Mouse (Mus musculus): ENCODE results near the gene Slc5a11.

Slc5a11 gene

GRCm38 (mm10) chr7:123214365-123215075 is at the start of gene Slc5a11:
Gene Slc5a11, plus strand, starts transcription at chr7:123214780.
- DNase-seq = no peak

- no peak for DNase-seq
Observed at GRCm38 (mm10) chr7:123167436-123167835, 47.1 kb upstream of the Slc5a11 start.

- no peak for DNase-seq
Observed at GRCm38 (mm10) chr7:123169618-123170017, 45.0 kb upstream of the Slc5a11 start.

GRCm38 (mm10) chr7:123172101-123172500 is 42.5 kb upstream of the Slc5a11 start:
- DNase-seq = no peak

- DNase-seq = no peak
Observed at GRCm38 (mm10) chr7:123177215-123177614, 37.4 kb upstream of the Slc5a11 start.

GRCm38 (mm10) chr7:123181787-123182701 is 32.5 kb upstream of the Slc5a11 start:
- no peak for DNase-seq

GRCm38 (mm10) chr7:123184891-123185290 is 29.7 kb upstream of the Slc5a11 start:
- DNase-seq = no peak

GRCm38 (mm10) chr7:123186463-123186862 is 28.1 kb upstream of the Slc5a11 start:
- peak; percentile 23 to 32 for DNase-seq

- no peak for DNase-seq
Observed at GRCm38 (mm10) chr7:123187246-123187645, 27.3 kb upstream of the Slc5a11 start.

- no peak for DNase-seq
Observed at GRCm38 (mm10) chr7:123188462-123188861, 26.1 kb upstream of the Slc5a11 start.

- no peak for DNase-seq
Observed at GRCm38 (mm10) chr7:123189762-123190161, 24.8 kb upstream of the Slc5a11 start.

GRCm38 (mm10) chr7:123191731-123192130 is 22.8 kb upstream of the Slc5a11 start:
- DNase-seq = no peak

GRCm38 (mm10) chr7:123193201-123193600 is 21.4 kb upstream of the Slc5a11 start:
- no peak for DNase-seq

GRCm38 (mm10) chr7:123194696-123195095 is 19.9 kb upstream of the Slc5a11 start:
- peak; percentile 54 to 71 for DNase-seq

- no peak for DNase-seq
Observed at GRCm38 (mm10) chr7:123196432-123196831, 18.1 kb upstream of the Slc5a11 start.

GRCm38 (mm10) chr7:123198695-123199094 is 15.9 kb upstream of the Slc5a11 start:
- no peak for DNase-seq

GRCm38 (mm10) chr7:123199151-123199550 is 15.4 kb upstream of the Slc5a11 start:
- DNase-seq = no peak

GRCm38 (mm10) chr7:123199656-123200206 is 14.8 kb upstream of the Slc5a11 start:
- no peak for DNase-seq

- no peak for DNase-seq
Observed at GRCm38 (mm10) chr7:123200722-123201121, 13.9 kb upstream of the Slc5a11 start.

GRCm38 (mm10) chr7:123205261-123205660 is 9.3 kb upstream of the Slc5a11 start:
- peak; percentile 56 to 78 for DNase-seq

- no peak for DNase-seq
Observed at GRCm38 (mm10) chr7:123207561-123207960, 7.0 kb upstream of the Slc5a11 start.

GRCm38 (mm10) chr7:123209864-123210263 is 4.7 kb upstream of the Slc5a11 start:
- DNase-seq = no peak

- no peak for DNase-seq
Observed at GRCm38 (mm10) chr7:123211461-123211860, 3.1 kb upstream of the Slc5a11 start.

- no peak for DNase-seq
Observed at GRCm38 (mm10) chr7:123212316-123212715, 2.3 kb upstream of the Slc5a11 start.

All from cerebellum, adult 18-20 months (tissue).